Mouse (Mus musculus): ENCODE results near the gene Ice1. TPM values are rescaled to one million over a fixed set of nuclear protein-coding genes. Genes with fewer than 3 reads are reported as not detected.

Ice1 gene
- total and polyA plus RNA-seq, 3 experiments: 33.5 to 40.1 (median 37.6) TPM

DNA sequence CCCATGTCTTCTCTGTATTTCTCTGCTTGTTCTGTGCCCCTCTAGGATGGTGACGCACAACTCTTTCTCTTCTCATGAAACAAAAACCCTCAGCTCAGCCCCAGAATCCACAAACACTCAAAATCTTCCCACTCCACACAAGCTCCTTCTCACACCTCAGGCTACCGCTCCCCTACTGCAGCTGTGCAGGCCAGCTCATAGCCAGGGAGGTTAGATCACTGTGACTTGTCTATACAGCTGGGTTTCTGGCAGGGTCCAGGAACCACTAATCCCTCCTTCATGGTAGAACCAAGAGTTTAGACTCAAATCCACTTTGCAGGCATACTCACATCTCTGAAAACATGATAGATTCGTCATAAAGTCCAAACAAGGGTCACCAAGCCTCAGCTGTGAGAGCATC is 42.9 kb upstream of the Ice1 start:
- DNase-seq (ENCODE audit: low read depth, low spot score): no peak
- Histone ChIP-seq H3K36me3 (ENCODE audit: control insufficient read depth in 1 of 2, insufficient read depth in 2 of 2, low read length in 2 of 2) (no peaks in the 10 kb centered on the region), H3K4me3 (ENCODE audit: control insufficient read depth in 1 of 2, insufficient read depth in 1 of 2, low read depth in 2 of 2, low read length in 2 of 2) (no peak overlapping the region), H3K79me2 (ENCODE audit: control insufficient read depth, insufficient read depth, low read length, poor library complexity) (no peaks in the 10 kb centered on the region), H3K27me3 (ENCODE audit: control insufficient read depth in 1 of 2, insufficient read depth in 2 of 2, low read length in 2 of 2) (no peaks in the 10 kb centered on the region), H3K27ac (ENCODE audit: control insufficient read depth, low read depth, low read length) (no peak overlapping the region), H3K9ac (ENCODE audit: control insufficient read depth, low read depth, low read length, poor library complexity, severe bottlenecking) (no peak overlapping the region), H3K4me1 (ENCODE audit: control insufficient read depth in 1 of 2, insufficient read depth in 2 of 2, low read length in 2 of 2) (no peaks in the 10 kb centered on the region), H3K9me3 (replicated peaks; ENCODE audit: insufficient read depth, low read length) (no peaks in the 10 kb centered on the region)
- TF ChIP-seq RCOR1 (IDR thresholded peaks at IDR 0.05; ENCODE audit: low read depth, low read length) (no peak), POLR2A (IDR thresholded peaks at IDR 0.05; ENCODE audit: control insufficient read depth in 1 of 2, insufficient read depth in 1 of 2, low read depth in 1 of 2, low read length in 2 of 2, poor library complexity in 1 of 2) (no peak), CHD1 (IDR thresholded peaks at IDR 0.05; ENCODE audit: low read depth, low read length) (no peak), CHD2 (IDR thresholded peaks at IDR 0.05; ENCODE audit: low read length) (no peak), HCFC1 (IDR thresholded peaks at IDR 0.05; ENCODE audit: low read depth, low read length) (no peak), GABPA (IDR thresholded peaks at IDR 0.05; ENCODE audit: low read depth, low read length) (no peak), ZNF384 (IDR thresholded peaks at IDR 0.05; ENCODE audit: low read depth, low read length) (no peak), MYB (IDR thresholded peaks at IDR 0.05; ENCODE audit: low read depth, low read length) (no peak), MAZ (IDR thresholded peaks at IDR 0.05; ENCODE audit: low read depth, low read length) (no peak), BHLHE40 (IDR thresholded peaks at IDR 0.05; ENCODE audit: borderline replicate concordance, low read depth, low read length) (no peak), MXI1 (IDR thresholded peaks at IDR 0.05; ENCODE audit: low read depth, low read length) (no peak), RAD21 (IDR thresholded peaks at IDR 0.05; ENCODE audit: low read depth, low read length) (no peak), MYC (IDR thresholded peaks at IDR 0.05; ENCODE audit: low read depth, low read length) (no peak)

DNA sequence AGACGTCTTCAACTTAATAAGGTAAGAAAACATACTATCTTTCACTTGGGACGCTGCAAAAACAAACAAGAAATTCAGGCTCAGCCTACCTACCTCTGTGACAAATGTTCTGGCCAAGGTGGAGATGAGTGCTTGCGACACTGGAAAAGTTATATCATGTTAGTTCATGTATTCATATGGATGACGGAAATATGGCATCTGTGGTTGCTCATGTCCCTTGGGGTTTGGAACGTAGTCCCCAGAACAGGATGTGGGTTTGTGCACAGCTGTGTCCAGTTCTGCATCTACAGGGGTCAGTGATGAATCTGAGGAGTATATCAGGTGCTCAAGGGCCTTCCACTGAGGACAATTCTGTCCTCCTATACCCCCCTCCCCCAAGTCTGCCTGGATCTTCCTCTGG is 40.3 kb upstream of the Ice1 start:
- no peak overlapping the region for H3K27ac ChIP-seq (ENCODE audit: control insufficient read depth, low read depth, low read length)
- no peaks in the 10 kb centered on the region for H3K4me1 ChIP-seq (ENCODE audit: control insufficient read depth in 1 of 2, insufficient read depth in 2 of 2, low read length in 2 of 2)
- no peaks in the 10 kb centered on the region for H3K36me3 ChIP-seq (ENCODE audit: control insufficient read depth in 1 of 2, insufficient read depth in 2 of 2, low read length in 2 of 2)
- no peak overlapping the region for H3K9ac ChIP-seq (ENCODE audit: control insufficient read depth, low read depth, low read length, poor library complexity, severe bottlenecking)
- H3K9me3 ChIP-seq (replicated peaks; ENCODE audit: insufficient read depth, low read length): no peaks in the 10 kb centered on the region
- no peak for TF ChIP-seq NRF1 (IDR thresholded peaks at IDR 0.05; ENCODE audit: insufficient read depth, low read depth, low read length, poor library complexity, severe bottlenecking)
- no peak for TF ChIP-seq HCFC1 (IDR thresholded peaks at IDR 0.05; ENCODE audit: low read depth, low read length)
- TF ChIP-seq MAFK (IDR thresholded peaks at IDR 0.05; ENCODE audit: borderline replicate concordance, low read depth, low read length): no peak
- TF ChIP-seq GATA1 (IDR thresholded peaks at IDR 0.05; ENCODE audit: low read depth, low read length): no peak
- TF ChIP-seq MXI1 (IDR thresholded peaks at IDR 0.05; ENCODE audit: low read depth, low read length): no peak
- TF ChIP-seq MAZ (IDR thresholded peaks at IDR 0.05; ENCODE audit: low read depth, low read length): no peak
- TF ChIP-seq ETS1 (IDR thresholded peaks at IDR 0.05; ENCODE audit: low read depth, low read length): no peak
- no peak for TF ChIP-seq MYB (IDR thresholded peaks at IDR 0.05; ENCODE audit: low read depth, low read length)
- TF ChIP-seq RAD21 (IDR thresholded peaks at IDR 0.05; ENCODE audit: low read depth, low read length): no peak
- TF ChIP-seq RCOR1 (IDR thresholded peaks at IDR 0.05; ENCODE audit: low read depth, low read length): no peak
- no peak for TF ChIP-seq NELFE (IDR thresholded peaks at IDR 0.05; ENCODE audit: low read depth, low read length)
- TF ChIP-seq GABPA (IDR thresholded peaks at IDR 0.05; ENCODE audit: low read depth, low read length): no peak
- TF ChIP-seq ZKSCAN1 (IDR thresholded peaks at IDR 0.05; ENCODE audit: low read depth, low read length): no peak
- TF ChIP-seq KAT2A (conservative IDR thresholded peaks at IDR 0.05; ENCODE audit: low read depth, low read length): no peak
- no peak for TF ChIP-seq ZNF384 (IDR thresholded peaks at IDR 0.05; ENCODE audit: low read depth, low read length)
- no peak for TF ChIP-seq USF1 (IDR thresholded peaks at IDR 0.05; ENCODE audit: low read depth, low read length)
- TF ChIP-seq UBTF (IDR thresholded peaks at IDR 0.05; ENCODE audit: borderline replicate concordance, insufficient read depth, low read depth, low read length): no peak
- TF ChIP-seq ELF1 (IDR thresholded peaks at IDR 0.05; ENCODE audit: low read depth, low read length): no peak
- TF ChIP-seq MEF2A (IDR thresholded peaks at IDR 0.05; ENCODE audit: extremely low read depth, insufficient replicate concordance, low read depth, low read length, poor library complexity, severe bottlenecking): no peak
- TF ChIP-seq BHLHE40 (IDR thresholded peaks at IDR 0.05; ENCODE audit: borderline replicate concordance, low read depth, low read length): no peak
- H3K27me3 ChIP-seq (ENCODE audit: control insufficient read depth in 1 of 2, insufficient read depth in 2 of 2, low read length in 2 of 2): no peaks in the 10 kb centered on the region
- no peaks in the 10 kb centered on the region for H3K79me2 ChIP-seq (ENCODE audit: control insufficient read depth, insufficient read depth, low read length, poor library complexity)
- DNase-seq (ENCODE audit: low read depth, low spot score): no peak
- no peak overlapping the region for H3K4me3 ChIP-seq (ENCODE audit: control insufficient read depth in 1 of 2, insufficient read depth in 1 of 2, low read depth in 2 of 2, low read length in 2 of 2)

Data from MEL (cell line).